Mouse (Mus musculus) erythroblast, embryonic 14.5 days (primary cell): ENCODE measurements at regions not wholly inside any gene's neighbourhood (a gene's known extent, or its start where the extent isn't known, plus 50 kb on each side); places are given as distances from the start of the nearest gene placed in this dataset.

Experiments used
- GATA1 ChIP-seq: IDR thresholded peaks from 2 replicates; pipeline ENCODE4 v1.6.1; 2012; ENCODE audit warnings: low read length, inconsistent platforms, mixed read lengths
- TAL1 ChIP-seq: IDR thresholded peaks from 3 replicates; pipeline ENCODE4 v1.6.1; 2012; ENCODE audit warnings: low read length, inconsistent platforms, mixed read lengths

DNA sequence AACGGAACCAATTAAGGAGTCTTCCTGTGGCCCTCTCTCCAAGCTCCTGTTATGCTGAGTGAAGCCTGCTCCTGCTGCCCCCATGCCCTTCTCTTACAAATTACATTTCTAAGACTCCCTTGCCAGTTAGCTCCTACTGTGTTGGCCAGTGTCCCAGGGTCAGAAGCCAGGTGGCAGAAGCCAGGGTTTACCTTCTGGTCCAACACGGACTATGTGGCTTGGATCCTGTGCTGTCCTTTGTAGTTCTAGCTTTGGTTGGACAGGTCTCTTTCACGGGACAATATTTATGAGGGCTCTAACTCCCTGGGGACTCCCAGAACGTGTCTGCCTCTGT, 134.3 kb downstream of the Nufip1 start:
- TF ChIP-seq GATA1, result no peak
- no peak for TF ChIP-seq TAL1
